Mouse (Mus musculus) hindbrain, embryonic 15.5 days (tissue): ENCODE measurements at regions not wholly inside any gene's neighbourhood (a gene's known extent, or its start where the extent isn't known, plus 50 kb on each side); places are given as distances from the start of the nearest gene placed in this dataset.

Experiments used
- ATAC-seq: fragments of 200-750 bp; cut with Nextera tagmentation; 2 replicates; pipeline ENCODE4 v1.8.0; 2017; ENCODE audit warnings: low read depth, moderate number of reproducible peaks, moderate TSS enrichment; ENCODE audit not compliant: low FRiP score
- H3K27ac ChIP-seq: fragments of 300-500 bp; sonication (generic); replicated peaks from 2 replicates; pipeline ENCODE4 v1.5.1; 2015; ENCODE audit warnings: mild to moderate bottlenecking, inconsistent platforms
- H3K27me3 ChIP-seq: fragments of 300-500 bp; sonication (generic); 2 replicates; pipeline ENCODE4 v1.6.1; 2015; ENCODE audit warnings: control low read depth, inconsistent platforms
- H3K36me3 ChIP-seq: fragments of 300-500 bp; sonication (generic); 2 replicates; pipeline ENCODE4 v1.6.1; 2015; ENCODE audit warnings: control low read depth, inconsistent platforms
- H3K4me1 ChIP-seq: fragments of 300-500 bp; sonication (generic); replicated peaks from 2 replicates; pipeline ENCODE4 v1.6.1; 2015; ENCODE audit warnings: control low read depth, inconsistent platforms
- H3K4me2 ChIP-seq: fragments of 300-500 bp; sonication (generic); 2 replicates; pipeline ENCODE4 v1.6.1; 2015; ENCODE audit warnings: moderate library complexity, mild to moderate bottlenecking, inconsistent platforms
- H3K4me3 ChIP-seq: fragments of 300-500 bp; sonication (generic); 2 replicates; pipeline ENCODE4 v1.5.1; 2015; ENCODE audit warnings: mild to moderate bottlenecking, inconsistent platforms
- H3K9ac ChIP-seq: fragments of 300-500 bp; sonication (generic); 2 replicates; pipeline ENCODE4 v1.6.1; 2015; ENCODE audit warnings: inconsistent platforms
- H3K9me3 ChIP-seq: fragments of 300-500 bp; sonication (generic); 2 replicates; pipeline ENCODE4 v1.6.1; 2016; ENCODE audit warnings: control low read depth, inconsistent platforms
- WGBS: fragments of 180-500 bp; shearing (Covaris S2); methylation state at CpG from one replicate; pipeline ENCODE4 v1.1.7; 2015; 5-methylcytosine and 5-hydroxymethylcytosine counted together

DNA sequence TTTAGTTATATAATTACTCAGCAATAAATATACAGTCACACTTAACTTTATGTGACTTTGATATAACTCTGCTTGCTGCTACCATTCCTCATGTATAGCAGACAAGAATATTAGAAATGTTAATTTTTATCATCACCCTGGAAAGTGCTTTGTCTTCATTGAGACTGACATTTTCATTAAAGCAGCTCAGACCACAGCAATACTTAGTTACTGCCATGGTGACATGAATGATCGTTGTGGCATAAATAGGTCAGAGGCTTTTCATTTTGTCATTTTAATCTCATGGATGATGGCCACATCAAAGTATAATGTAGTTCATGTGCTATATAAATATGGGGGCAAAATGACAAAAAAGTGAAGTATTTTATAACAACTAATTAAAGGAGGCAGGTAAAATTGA is 498.1 kb downstream of the Slc22a22 start:
- peak; percentile 34; the same call in 1 of the 2 replicates for ATAC-seq
- no peak overlapping the region for H3K27ac ChIP-seq
- no peaks in the 10 kb centered on the region for H3K27me3 ChIP-seq
- H3K4me3 ChIP-seq, result no peak overlapping the region
- H3K4me1 ChIP-seq, result no peaks in the 10 kb centered on the region
- no peaks in the 10 kb centered on the region for H3K9me3 ChIP-seq
- H3K36me3 ChIP-seq, result no peaks in the 10 kb centered on the region
- no peak overlapping the region for H3K9ac ChIP-seq
- H3K4me2 ChIP-seq, result no peak overlapping the region
- 51% methylated on average over 1 of the region's 1 CpGs for WGBS

- Histone ChIP-seq H3K27ac (no peak overlapping the region), H3K27me3 (no peaks in the 10 kb centered on the region), H3K4me2 (no peak overlapping the region), H3K4me1 (no peaks in the 10 kb centered on the region), H3K9ac (no peak overlapping the region), H3K9me3 (no peaks in the 10 kb centered on the region), H3K36me3 (no peaks in the 10 kb centered on the region), H3K4me3 (no peak overlapping the region)
- 43% methylated on average over 4 of the region's 4 CpGs for WGBS
- ATAC-seq, result no peak
Observed at GRCm38 (mm10) chr15:56975446-56976433, 501.7 kb downstream of the Slc22a22 start.

DNA sequence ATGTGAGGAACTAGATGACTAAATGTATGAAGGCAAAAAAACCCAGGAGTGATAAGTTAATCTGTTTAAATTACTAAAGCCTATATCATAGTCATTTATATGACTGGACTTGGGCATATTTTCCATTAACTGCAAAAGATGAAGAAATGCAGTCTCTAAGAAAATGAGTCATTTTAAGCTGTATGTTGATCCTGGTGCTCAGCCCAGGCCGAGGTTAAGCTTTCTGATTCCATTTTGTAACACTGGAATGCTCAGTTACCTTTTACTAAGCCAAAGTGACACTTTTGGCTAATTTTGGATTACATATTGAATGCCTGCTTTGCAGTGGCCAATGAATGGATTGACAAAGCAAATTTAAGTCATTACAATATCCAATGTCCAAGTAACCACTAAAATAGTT is 507.3 kb downstream of the Slc22a22 start:
- H3K4me3 ChIP-seq, result no peak overlapping the region
- H3K9me3 ChIP-seq, result no peaks in the 10 kb centered on the region

GRCm38 (mm10) chr15:56956356-56956755 is 521.1 kb downstream of the Slc22a22 start:
- Histone ChIP-seq H3K9ac (no peak overlapping the region), H3K4me3 (no peak overlapping the region), H3K27ac (no peak overlapping the region), H3K27me3 (no peaks in the 10 kb centered on the region), H3K9me3 (no peaks in the 10 kb centered on the region), H3K4me1 (no peaks in the 10 kb centered on the region), H3K36me3 (no peaks in the 10 kb centered on the region), H3K4me2 (no peak overlapping the region)
- WGBS, result 96% methylated on average over 2 of the region's 2 CpGs
- ATAC-seq, result no peak

More for the DNA sequence above, 507.3 kb downstream of the Slc22a22 start:
- Histone ChIP-seq H3K9ac (no peak overlapping the region), H3K4me2 (no peak overlapping the region), H3K27me3 (no peaks in the 10 kb centered on the region), H3K36me3 (no peaks in the 10 kb centered on the region), H3K27ac (no peak overlapping the region), H3K4me1 (no peaks in the 10 kb centered on the region)
- 84% methylated on average over 1 of the region's 1 CpGs for WGBS
- no peak for ATAC-seq

- Histone ChIP-seq H3K4me2 (no peak overlapping the region), H3K36me3 (no peaks in the 10 kb centered on the region), H3K9ac (no peak overlapping the region), H3K9me3 (no peaks in the 10 kb centered on the region), H3K4me1 (no peaks in the 10 kb centered on the region), H3K4me3 (no peak overlapping the region), H3K27ac (no peak overlapping the region), H3K27me3 (no peaks in the 10 kb centered on the region)
- no peak for ATAC-seq
Observed at GRCm38 (mm10) chr15:56952176-56952575, 525.2 kb downstream of the Slc22a22 start.

GRCm38 (mm10) chr15:56950824-56951223 is 526.6 kb downstream of the Slc22a22 start:
- H3K36me3 ChIP-seq, result no peaks in the 10 kb centered on the region
- ATAC-seq, result no peak
- no peak overlapping the region for H3K4me3 ChIP-seq
- H3K4me2 ChIP-seq, result no peak overlapping the region
- no peak overlapping the region for H3K9ac ChIP-seq
- WGBS, result 98% methylated on average over 2 of the region's 2 CpGs
- H3K9me3 ChIP-seq, result no peaks in the 10 kb centered on the region
- no peak overlapping the region for H3K27ac ChIP-seq
- H3K4me1 ChIP-seq, result no peaks in the 10 kb centered on the region
- H3K27me3 ChIP-seq, result no peaks in the 10 kb centered on the region

DNA sequence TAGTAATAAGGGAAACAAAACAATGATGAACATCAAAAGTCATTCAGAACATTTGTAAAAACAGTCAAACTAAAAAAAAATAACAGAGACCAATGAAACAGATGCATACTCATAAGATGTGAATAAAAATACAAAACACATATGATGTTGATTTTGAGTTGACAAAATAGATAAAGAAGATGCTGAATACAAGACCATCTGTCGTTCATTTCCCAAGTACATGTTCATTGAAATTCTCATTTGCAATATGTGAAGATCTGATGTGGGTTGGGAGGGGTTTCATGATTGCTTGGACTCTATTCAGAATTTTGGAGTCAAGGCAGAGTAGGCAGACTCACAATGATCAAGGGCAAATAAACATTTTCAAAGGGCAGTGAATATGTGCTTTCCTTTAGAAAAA is 536.5 kb downstream of the Slc22a22 start:
- H3K27ac ChIP-seq, result no peak overlapping the region
- H3K4me3 ChIP-seq, result no peak overlapping the region
- 96% methylated on average over 1 of the region's 1 CpGs for WGBS
- H3K27me3 ChIP-seq, result no peaks in the 10 kb centered on the region
- no peaks in the 10 kb centered on the region for H3K9me3 ChIP-seq
- no peaks in the 10 kb centered on the region for H3K36me3 ChIP-seq
- H3K9ac ChIP-seq, result no peak overlapping the region
- no peak for ATAC-seq
- no peaks in the 10 kb centered on the region for H3K4me1 ChIP-seq
- no peak overlapping the region for H3K4me2 ChIP-seq

DNA sequence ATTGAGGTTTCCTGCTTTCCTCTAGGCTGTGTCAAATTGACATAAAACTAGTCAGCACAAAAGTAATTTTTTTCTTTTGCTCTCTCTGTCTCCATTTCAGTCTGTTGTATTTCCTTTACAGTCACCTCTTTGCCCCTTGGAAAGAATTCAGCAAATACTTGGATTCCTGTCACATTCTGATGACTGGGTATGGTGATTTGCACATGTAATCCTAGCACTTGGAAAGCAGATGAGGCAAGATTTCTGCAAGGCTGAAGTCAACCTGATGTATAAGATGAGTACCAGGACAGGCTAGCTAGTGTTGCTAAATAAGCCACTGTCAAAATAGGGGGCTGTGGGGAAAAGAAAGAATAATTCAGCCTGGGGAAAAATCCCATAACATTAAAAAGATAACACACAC is 580.9 kb downstream of the Slc22a22 start:
- ATAC-seq, result no peak
- Histone ChIP-seq H3K4me2 (no peak overlapping the region), H3K4me1 (no peaks in the 10 kb centered on the region), H3K4me3 (no peak overlapping the region), H3K27ac (no peak overlapping the region), H3K9ac (no peak overlapping the region), H3K9me3 (no peaks in the 10 kb centered on the region), H3K27me3 (no peaks in the 10 kb centered on the region), H3K36me3 (no peaks in the 10 kb centered on the region)

DNA sequence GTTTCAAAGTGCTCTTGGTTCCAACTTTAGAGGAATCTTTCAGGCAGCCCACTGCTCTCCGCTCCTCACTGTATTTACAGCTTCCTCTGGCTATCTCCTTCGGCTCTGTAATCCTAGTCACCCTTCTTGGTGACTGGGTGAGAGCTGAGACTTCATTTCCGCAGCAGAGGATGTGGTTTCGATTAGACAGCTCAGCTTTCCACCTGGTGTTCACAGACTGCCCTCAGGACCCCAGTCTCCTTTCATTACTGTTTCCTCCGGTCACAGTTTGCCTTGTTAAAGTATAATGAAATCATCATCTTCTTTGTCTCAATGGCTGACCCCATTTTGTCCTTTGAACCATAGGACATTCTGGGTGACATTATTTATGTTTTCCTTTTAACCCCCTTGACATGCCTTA is 595.9 kb downstream of the Slc22a22 start:
- no peak for ATAC-seq
- H3K27ac ChIP-seq, result no peak overlapping the region
- H3K4me3 ChIP-seq, result no peak overlapping the region
- no peaks in the 10 kb centered on the region for H3K4me1 ChIP-seq
- no peaks in the 10 kb centered on the region for H3K9me3 ChIP-seq
- no peak overlapping the region for H3K4me2 ChIP-seq
- no peaks in the 10 kb centered on the region for H3K36me3 ChIP-seq
- H3K27me3 ChIP-seq, result no peaks in the 10 kb centered on the region
- 47% methylated on average over 5 of the region's 5 CpGs for WGBS
- H3K9ac ChIP-seq, result no peak overlapping the region

DNA sequence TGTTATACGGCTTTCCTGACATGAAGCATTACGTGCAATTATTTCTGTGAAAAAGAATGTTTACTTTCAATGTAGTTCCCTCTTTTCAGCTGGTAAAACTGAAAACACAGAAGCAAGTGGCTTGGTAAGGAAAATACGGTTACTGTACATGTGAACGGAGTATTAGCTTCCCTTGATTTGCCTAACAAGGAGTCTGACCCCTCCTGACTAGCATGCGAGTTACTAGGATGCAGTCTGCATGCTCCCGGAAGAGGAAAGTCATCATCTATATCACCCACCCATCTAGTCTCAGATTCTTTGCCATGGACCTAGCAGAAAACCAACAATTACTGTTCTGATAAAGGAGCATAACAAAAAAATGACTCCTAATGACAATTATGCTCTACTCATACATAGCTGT is 611.5 kb downstream of the Slc22a22 start:
- Histone ChIP-seq H3K4me3 (no peak overlapping the region), H3K4me2 (no peak overlapping the region; the same call in 1 of the 2 replicates), H3K36me3 (no peaks in the 10 kb centered on the region), H3K9me3 (no peaks in the 10 kb centered on the region), H3K27me3 (no peaks in the 10 kb centered on the region), H3K27ac (no peak overlapping the region), H3K9ac (no peak overlapping the region), H3K4me1 (peaks cover 14% of the 10 kb centered on the region)
- 44% methylated on average over 6 of the region's 6 CpGs for WGBS
- no peak for ATAC-seq

DNA sequence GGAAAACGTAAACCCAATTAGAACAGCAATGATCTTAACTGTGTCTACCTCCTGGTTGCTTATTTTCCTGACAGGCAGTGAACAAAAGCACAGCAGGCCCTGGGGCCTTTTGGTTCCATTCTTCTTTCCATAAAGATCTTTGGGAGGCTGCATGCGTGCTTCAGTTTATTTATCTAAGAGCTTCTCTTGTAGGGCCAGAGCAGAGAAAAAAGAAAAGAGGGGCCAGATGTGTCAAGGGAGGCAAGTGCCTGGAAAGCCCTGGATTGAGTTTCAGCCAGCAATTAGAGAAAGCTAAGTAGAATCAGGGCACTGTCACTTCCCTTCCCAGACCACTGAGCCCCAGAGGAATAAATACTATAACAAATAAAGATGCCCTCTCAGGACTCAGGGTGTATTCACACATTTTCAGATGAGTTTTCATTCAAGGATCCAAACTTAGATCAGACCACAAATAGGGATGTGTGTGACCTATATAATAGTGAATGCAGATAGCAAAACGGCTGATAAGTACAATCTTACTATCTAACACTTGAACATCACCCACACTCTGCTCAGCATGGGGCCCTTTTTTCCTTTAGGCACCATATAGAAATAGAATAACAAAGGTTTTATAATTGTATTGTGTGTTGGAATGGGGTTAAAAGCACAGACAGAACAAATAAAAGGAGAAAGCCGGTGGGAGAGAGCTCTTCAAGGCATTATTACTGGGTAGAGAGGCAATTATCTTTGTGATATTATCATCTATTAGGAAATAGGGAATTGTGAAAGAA is 612.2 kb downstream of the Slc22a22 start:
- Histone ChIP-seq H3K27ac (peak overlapping the region; percentile 38; the same call in 1 of the 2 replicates), H3K4me2 (no peak overlapping the region), H3K27me3 (no peaks in the 10 kb centered on the region), H3K4me1 (peaks cover 14% of the 10 kb centered on the region), H3K4me3 (no peak overlapping the region), H3K9me3 (no peaks in the 10 kb centered on the region), H3K36me3 (no peaks in the 10 kb centered on the region), H3K9ac (no peak overlapping the region)
- 0 out of 2 replicates have a peak, but pooled peaks have one; percentile 30 for ATAC-seq
- 9% methylated on average over 4 of the region's 4 CpGs for WGBS

DNA sequence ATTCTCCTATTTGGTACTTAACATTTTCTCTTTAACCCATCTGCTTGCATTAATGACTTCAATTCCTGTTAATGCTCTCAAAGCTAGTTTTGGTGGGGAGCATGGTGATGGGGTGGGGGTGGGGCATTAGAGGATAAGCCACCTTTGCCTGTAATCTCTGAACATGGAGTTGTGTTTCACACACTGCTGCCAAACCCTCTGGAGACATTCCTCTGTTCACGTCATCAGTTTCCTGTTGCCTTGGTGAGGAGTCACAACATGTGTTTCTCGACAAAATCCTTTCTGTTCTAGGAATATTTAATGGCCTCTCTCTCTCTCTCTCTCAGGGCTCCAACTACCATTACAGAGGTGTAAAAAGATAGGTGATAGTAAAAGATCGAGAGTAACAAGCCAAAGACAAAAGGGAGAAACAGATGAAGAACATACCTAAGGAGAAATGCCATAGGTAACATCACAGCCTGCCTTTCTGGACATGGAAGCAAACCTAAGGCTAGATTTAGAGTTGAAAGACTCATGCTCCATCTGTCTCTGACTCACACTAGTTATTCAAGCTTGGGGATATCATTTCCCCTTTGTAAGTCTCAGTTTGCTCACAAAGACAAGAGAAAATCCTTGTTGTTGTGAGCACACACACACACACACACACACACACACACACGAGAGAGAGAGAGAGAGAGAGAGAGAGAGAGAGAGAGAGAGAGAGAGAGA is 618.6 kb downstream of the Slc22a22 start:
- ATAC-seq, result no peak
- Histone ChIP-seq H3K36me3 (no peaks in the 10 kb centered on the region), H3K27ac (no peak overlapping the region), H3K4me3 (no peak overlapping the region), H3K27me3 (no peaks in the 10 kb centered on the region), H3K4me2 (no peak overlapping the region), H3K9me3 (no peaks in the 10 kb centered on the region), H3K9ac (no peak overlapping the region), H3K4me1 (no peaks in the 10 kb centered on the region)
- WGBS, result 34% methylated on average over 4 of the region's 4 CpGs
